Mouse (Mus musculus) E14TG2a.4 (cell line): Measurements from ENCODE around the gene Cdon.

ENCODE experiments used
- CTCF ChIP-seq: conservative IDR thresholded peaks from 2 replicates; pipeline ENCODE4 v1.5.1; 2014; ENCODE audit warnings: low read length
- NANOG ChIP-seq: IDR thresholded peaks from 2 replicates; pipeline ENCODE4 v1.6.1; 2014; ENCODE audit warnings: borderline replicate concordance, low read length, mixed read lengths
- POU5F1 ChIP-seq: IDR thresholded peaks from 2 replicates; pipeline ENCODE4 v1.6.1; 2014; ENCODE audit warnings: low read length, borderline replicate concordance

DNA sequence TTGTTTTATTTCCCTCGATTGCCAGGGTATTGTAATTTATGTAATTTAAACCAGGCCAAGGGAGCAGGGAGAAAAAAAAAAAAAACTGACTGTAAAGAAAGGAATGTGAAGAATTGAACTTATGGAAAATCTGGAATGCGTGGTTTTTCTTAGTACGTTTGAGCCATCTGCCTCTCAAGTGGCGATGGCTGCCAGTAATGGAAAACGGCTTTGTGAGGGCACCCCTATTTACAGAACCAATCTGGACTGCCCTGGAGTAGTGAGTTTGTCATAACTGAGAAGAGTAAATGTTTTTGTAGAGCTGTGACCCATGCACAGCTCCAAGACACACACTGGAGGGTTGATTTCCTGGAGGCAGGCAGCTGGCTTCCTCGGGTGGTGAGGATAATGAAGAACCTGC is 32.4 kb downstream of the Cdon start:
- TF ChIP-seq CTCF (no peak), POU5F1 (no peak), NANOG (no peak)
